Mouse (Mus musculus): Measurements from ENCODE around the gene Vmp1.

GRCm38 (mm10) chr11:86590066-86590465 is 93.6 kb downstream of the Vmp1 start:
- no peak for TF ChIP-seq POLR2A (IDR thresholded peaks at IDR 0.05; ENCODE audit: insufficient read depth, low read depth, low read length)
- no peak for TF ChIP-seq CTCF (IDR thresholded peaks at IDR 0.05; ENCODE audit: insufficient read depth, low read depth, low read length)
